Mouse (Mus musculus): ENCODE measurements around the gene Cand1.

- no peak for TF ChIP-seq POLR2A (IDR thresholded peaks at IDR 0.05; ENCODE audit: low read depth, low read length)
- no peak for TF ChIP-seq CTCF (conservative IDR thresholded peaks at IDR 0.05; ENCODE audit: insufficient read depth, insufficient read length, low read depth, low read length)
Measured at GRCm38 (mm10) chr10:119218274-119219080, 21.4 kb downstream of the Cand1 start.

Measured in kidney, adult 2 months (tissue).